Mouse (Mus musculus) frontal cortex, postnatal 10 days (tissue): ENCODE measurements around the gene Fgr.
A peak's percentile ranks its signal among the peaks of the same experiment; 100 is the strongest.
"Not testable (repeated sequence)": the region's sequence is repeated elsewhere in the genome, so short reads cannot be mapped to it uniquely, and the experiment has no call there.

Source experiments
- DNase-seq, 2 experiments: peaks; one replicate each; pipeline ENCODE4 v3.0.0; 2022; ENCODE audit warnings: low spot score in 2 of 2, mixed read lengths in 1 of 2

Gene Fgr

DNA sequence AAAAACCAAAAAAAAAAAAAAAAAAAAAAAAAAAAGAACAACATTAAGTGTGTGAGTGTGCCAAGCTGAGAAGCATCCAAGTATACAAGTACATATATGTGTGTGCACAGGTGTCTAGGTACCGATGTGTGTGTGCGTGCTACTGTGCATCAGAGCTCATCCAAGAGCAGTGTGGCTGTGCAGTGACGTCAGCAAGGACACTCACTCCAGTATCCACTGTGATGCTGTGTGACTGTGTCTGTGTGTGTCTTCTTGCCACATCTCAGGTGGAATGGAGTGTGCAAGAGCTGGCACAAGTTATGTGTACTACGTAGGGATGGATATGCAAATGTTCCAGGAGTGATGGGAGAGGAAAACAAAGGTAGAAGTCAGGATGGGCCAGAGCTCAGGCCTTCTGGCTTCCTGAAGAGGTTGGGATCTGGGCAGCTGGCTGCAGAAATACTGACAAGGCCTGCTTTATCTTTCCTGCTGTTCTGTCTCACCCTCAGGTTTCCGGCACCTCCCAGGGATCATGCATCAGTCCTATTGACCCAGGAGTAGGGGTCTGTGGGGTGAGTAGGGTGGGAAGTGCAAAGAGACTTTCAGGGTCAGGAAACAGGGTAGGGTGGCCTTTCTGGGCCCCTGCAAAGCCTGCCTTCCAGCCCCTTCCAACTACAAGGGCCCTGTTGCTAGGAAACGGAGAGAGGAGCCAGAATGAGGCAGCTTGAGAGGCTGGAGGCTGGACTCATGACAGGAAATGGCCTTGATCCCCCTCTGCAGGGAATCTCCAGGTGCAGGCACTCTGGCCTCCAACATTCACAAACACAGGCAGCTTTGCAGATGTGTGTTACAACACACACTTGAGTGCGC is 10.0 kb downstream of the Fgr start:
- DNase-seq: peak; percentile 37 to 43

DNA sequence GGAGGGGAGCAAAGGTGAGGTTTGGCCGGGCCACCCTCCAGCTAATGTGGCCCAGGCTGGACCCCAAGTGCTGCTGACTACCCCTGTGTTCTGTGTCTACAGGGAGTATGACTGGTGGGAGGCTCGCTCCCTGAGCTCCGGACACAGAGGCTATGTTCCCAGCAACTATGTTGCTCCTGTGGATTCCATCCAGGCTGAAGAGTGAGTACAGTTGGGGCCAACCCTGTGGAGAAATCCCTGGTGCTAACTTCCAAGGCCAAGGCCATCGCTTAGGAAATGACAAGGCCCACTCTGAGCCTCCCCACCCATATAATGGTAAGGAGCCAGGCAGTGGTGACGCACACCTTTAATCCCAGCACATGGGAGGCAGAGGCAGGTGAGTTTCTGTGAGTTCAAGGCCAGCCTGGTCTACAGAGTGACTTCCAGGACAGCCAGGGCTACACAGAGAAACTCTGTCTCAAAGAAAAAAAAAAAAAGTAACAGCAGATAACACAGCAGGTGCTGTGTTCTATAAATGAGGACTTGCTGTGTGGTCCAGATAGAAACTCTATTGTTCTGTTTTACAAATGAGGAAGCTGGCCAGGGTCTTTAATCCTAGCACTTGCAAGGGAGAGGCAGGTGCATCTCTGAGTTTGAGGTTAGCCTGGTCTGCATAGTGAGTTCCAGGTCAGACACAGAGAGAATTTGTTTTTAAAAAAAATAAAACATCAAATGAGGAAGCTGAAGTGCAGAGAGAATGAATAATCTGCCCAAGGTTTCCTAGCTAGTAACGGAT is 14.9 kb downstream of the Fgr start:
- no peak for DNase-seq

DNA sequence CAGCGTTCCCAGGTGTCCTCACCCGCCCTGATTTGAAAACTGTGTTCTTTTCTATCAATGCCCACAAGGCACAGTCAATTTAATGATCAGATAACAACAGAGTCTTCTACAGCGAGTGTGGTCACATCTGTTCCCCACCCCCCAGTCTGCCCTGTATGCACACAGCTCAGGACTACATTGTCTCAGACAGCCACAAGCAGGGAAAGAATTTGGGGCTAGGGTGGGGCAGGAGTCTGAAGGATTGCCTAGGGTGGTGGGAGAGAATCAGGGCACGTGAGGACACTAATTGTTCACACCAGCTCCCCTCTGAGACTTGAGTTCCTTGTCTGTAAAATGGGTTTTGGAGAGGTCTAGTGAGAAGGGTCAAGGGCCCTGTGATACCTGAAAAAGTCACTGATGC is 19.7 kb downstream of the Fgr start:
- DNase-seq: no peak

DNA sequence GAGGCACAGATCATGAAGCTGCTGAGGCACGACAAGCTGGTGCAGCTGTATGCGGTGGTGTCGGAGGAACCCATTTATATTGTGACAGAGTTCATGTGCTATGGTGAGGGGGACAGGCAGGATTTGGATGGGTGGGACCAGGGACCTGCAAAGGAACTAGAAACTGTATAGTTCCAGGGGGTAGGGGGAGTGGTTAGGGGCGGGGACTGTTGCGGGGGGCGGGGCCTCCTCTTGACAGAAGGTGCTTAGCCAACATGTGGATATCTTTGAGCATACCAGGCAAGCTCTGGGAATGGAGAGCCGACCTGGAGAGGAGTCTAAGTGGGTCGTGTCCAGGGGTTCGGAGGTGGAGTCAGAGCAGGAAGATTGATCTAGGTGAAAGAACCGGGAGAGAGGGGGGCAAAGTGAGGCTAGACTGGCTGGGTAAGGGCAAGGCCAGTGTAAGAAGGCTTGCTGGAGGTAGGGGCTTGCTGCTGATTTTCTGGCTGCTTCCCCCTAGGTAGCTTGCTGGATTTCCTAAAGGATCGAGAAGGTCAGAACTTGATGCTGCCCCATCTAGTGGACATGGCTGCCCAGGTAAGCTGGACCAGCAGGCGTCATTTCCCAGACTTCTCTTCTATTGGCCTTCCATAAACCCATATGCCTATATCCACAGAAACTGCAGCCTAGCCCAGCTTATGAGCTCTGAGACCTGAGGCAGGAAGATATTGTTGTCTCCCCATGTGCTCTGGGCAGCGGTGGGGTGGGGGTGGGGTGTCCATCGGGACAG is 23.8 kb downstream of the Fgr start:
- DNase-seq: no peak

DNA sequence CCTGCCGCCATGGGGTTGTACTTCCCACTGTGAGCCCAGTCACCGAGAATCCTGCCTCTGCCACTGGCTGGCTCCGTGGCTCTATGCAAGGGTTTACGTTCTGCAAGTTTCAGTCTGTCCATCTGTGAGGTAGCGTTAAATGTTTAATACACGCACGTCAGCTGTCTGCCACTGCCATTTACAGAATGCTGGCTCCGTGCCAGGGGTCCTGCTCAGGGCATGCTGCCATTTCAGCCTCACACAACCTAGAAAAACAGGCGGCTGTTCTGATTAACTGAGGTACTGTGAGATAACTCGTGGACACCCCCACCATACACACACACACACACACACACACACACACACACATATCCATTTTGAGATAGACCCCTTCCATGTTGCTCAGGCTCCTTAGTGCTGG is 29.0 kb downstream of the Fgr start:
- peak; percentile 17 to 36 for DNase-seq

DNA sequence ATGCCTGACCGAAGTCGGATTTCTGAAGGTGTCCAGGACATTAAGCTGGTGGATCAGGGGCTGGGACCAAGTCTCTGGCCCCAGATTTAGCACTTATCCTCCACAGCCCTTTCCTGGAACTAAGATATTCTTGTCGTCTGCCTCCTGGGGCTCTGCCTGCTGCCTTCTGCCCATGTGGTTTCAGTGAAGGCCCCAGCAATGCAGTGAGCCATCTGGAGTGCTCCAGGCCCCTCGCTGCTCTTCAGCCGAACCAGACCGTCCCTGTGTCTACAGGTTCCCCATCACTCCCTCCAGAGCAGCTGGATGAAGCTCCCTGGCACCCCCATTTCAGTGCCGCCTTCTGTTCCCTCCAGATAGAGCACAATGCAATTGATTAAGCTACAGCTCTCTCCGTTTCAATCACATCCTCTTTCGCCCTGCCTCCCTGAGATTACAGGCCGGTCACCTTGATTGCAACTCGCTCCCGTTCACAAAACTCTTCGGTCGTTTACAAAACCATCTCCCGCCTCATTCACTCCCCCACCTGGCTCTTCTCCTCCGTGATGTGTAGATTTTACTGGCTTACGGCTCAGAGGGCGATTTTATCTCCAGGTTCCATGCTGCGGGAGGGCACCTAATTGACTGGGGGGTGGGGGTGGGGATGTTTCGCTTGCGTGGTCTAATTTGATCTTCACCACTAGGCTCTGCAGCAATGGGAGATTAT is 29.6 kb downstream of the Fgr start:
- DNase-seq: no peak

DNA sequence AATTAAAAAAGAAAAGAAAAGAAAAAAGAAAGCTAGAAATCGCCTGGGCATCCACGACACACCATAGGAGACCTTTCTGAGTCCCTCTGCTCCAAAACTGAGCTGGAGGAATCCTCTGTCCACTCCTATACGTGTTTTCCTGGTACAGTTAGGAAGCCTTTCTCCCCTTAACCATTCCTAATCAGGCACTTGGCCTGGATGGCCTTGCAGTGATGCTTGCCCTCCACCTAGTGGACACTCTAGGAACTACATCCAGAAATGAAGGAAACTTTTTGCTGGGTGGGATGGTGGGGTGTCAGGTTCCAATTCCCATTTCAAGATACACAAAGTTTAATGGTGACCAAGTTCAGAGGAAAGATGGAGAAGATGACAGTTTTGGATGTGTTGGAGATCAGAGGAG is 31.3 kb downstream of the Fgr start:
- DNase-seq: peak in 1 of 2 experiments; percentile 68

DNA sequence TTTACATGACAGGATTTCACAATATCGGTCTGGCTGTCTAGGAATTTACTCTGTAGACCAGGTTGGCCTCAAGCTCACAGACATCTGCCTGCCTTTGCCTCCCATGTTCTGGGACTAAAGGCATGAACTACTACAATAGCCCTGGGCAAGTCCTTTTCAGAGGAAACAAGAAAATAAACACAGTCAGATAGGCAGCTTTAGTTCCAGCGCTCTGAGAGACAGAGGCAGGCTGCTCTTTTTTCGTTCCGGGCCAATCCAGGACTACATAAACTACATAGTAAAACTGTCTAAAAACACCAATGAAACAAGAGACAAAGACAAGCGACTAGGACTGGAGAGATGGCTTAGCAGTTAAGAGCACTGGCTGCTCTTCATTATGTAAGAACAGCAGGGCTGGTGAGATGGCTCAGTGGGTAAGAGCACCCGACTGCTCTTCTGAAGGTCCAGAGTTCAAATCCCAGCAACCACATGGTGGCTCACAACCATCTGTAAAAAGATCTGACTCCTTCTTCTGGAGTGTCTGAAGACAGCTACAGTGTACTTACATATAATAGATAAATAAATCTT is 32.1 kb downstream of the Fgr start:
- not testable (repeated sequence) for DNase-seq

DNA sequence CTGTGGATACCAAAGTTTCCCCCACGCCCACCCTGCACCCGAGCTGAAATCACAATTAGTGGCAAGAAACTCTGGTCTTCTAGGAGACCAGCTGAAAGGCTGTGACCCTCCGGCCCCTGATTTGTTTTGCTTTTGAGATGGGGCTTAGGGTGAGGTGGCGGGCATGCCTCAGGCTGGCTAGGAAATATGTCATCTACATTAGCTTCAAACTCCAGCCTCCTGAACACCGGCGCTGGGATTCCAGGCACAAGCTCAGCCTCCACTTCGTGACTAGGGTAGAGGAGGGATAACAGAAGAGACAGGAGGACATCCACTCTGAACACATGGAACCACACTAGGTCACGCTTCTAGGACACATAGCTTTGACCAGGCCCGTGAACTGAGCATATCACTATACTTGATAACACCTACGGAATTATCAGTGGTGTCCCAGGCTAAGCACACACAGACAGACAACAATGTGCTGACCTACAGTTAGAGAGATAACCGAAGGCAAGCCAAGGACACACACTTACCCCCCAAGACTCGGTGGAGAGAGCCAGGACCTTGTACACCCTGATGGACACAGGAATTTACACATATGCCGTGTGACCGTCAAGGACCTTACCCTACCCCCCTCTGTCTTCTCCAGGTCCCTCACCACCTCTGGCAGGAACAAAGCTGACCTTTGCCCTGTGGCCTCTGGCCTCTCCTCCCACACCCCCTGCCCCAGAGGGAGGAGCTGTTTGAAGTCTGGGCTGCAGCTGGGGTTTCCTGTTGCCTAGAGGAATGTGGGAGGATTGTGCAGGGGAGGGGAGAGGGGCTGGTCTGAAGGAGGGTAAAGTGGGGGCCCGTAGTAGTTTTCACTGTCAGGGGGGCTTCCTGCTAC is 33.9 kb downstream of the Fgr start:
- peak in 1 of 2 experiments; percentile 20 for DNase-seq

DNA sequence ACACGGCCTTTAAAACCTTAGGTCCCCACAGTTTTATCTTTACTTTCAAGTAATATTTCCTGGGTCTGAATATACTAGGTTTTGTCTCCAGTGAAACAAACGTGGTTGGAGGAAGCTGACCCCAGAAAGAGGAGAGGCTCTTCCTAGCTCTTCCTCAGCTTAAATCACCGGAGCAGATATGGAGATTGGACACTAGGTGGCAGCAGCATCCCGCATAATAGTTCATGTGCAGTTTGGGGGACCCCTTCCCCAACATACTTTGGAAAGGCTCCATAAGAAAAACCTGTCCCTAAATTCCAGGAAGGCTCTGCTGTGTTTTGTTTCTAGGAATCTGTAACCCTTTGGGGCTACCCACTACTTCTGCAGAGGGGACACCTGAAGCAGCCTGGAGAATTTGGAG is 35.2 kb downstream of the Fgr start:
- peak in 1 of 2 experiments; percentile 9 for DNase-seq

DNA sequence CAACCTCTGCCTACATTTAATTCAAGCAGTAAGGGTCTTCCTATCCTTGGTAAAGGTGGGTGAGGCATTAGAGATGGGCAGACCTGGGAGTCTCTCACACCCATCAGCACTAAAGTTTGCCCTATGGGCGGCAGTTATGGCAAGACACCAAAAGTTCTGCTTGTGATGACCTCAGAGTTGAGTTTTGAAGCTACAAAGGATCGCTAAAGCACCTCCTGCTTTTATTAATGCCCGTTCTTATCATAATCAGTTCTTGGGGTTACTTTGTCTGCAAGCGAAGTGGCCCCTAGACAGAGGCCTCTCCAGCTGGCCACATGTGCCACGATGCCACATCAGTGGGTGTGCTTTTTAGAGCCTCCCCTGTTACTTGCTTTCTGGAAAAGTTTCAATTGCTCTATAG is 35.8 kb downstream of the Fgr start:
- no peak for DNase-seq

DNA sequence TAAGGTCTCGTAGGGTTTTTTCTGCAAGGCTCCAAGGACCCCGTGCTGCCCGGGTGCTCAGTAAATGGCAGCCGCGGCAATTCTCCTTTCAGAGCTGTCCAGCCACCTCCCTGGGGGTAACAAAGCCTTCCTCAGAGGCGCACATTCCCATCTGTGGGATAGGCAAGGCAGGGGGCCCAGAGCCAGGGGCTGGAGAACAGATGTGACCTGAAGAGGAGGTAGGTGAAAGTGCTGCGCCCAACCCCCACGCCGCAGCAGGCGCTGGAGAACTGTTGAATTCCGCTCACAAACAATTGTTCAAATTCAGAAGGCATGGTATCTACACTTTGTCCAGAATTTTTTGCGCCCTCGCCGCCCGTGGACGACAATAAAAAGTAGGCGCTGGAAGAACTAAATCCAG is 36.7 kb downstream of the Fgr start:
- DNase-seq: no peak

DNA sequence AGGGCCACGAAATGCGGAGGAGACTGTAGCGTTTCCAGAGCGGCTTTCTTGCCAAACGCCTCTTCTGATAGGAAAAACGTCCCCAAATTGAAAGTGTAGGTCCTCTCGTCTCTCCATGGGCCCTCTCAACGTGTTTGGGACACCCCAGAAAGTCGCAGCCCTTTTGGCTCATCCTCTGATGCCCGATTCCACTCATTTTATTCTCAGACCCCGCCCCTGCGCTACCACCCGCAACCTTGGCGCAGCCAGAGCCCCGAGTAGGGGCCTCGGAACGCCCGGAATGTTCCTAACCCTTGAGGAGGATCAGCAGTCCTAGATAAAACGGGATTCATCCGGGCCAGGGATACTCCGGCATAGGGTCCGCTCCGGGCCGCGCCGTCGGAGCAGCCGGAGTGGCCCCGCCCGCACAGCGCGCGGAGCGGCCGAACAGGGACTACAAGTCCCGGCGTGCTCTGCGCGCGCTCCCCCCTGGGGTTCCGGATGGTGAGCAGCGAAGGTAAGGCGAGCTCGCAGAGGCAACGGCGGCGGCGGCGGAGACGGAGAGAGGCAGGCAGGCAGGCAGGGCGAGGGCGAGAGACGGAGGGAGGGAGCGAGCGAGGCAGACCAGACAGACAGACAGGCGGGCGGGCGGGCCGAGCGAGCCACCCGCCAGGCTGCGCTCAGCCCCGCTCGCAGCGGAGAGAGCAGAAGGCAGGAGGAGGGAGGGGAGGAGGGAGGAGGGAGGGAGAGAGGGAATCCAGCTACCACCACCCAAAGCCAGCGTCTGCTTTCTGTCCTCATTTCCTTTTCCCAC is 37.3 kb downstream of the Fgr start, which contains the start of gene Ahdc1:
Gene Ahdc1 (plus strand): TSS at position 233 of the 793 bp plus-strand sequence.
- DNase-seq: peak; percentile 89 to 93

DNA sequence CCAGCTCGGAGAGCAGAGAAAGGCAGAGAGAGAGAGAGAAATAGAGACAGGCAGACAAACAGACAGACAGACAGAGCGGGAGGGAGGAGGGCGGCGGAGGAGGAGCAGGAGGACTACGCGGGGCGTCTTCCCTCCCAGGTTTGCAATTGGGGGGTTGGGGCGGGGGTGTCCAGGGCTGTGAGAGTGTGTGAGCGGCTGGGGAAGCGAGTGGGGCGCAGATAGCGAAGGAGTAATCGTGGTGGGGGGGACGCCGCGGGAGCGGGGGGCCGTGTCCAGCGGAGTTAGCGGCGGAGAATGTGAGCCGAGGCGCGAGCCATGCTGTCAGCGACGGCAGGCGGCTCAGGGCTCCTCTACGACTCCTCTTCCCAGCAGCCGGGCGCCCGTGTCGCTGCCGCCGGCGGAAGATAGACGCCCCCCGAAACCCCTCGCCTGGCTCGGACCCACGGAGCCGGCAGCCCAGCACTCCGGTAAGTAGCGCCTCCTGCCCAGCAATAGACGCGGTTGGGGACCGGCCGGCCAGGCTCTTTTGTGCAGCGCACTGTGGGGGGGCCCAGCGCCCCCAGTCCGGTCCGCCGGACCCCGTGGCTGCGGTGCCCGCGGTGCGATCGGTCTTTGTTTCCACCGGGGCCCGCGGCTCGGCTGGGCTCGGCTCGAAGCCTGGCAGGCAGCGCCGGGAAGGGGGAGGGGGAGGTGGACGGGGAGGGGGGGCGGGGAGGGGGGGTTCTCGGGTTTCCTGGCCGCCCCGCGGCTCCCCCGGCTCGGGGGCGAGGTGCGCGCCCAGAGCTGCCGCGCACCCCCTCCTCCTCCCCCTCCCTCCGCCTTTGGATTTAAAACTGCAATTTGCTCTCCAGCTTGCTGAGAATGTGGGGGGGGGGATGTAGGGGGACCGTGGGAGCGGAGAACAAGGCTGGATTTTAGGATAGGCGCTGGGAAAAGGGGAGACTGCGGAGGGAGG is 38.2 kb downstream of the Fgr start:
- DNase-seq: peak in 1 of 2 experiments; percentile 62

DNA sequence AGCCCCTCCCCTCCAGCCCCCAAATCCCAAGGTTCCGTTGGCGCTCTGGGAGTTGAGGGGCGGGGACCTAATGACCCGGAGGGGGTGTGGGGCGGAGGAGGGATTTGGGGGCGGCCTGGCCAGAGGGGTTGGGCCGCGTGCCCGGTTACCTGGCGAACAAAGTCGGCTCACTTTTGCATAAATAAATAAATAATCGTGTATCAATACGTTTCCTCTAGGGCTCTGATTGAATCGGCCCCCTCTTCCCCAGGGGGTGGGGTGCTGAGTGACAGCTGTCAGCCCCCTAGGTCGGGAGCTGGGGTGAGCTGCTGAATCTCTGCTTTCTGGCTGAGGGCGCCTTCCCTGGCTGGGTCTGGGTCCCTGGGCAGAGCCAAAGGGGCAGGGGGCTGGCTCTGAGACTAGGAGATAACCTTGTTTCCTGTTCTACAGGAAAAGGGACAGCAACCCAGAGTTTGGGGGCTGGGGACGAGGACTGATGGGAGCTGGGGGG is 38.9 kb downstream of the Fgr start:
- peak in 1 of 2 experiments; percentile 50 for DNase-seq

DNA sequence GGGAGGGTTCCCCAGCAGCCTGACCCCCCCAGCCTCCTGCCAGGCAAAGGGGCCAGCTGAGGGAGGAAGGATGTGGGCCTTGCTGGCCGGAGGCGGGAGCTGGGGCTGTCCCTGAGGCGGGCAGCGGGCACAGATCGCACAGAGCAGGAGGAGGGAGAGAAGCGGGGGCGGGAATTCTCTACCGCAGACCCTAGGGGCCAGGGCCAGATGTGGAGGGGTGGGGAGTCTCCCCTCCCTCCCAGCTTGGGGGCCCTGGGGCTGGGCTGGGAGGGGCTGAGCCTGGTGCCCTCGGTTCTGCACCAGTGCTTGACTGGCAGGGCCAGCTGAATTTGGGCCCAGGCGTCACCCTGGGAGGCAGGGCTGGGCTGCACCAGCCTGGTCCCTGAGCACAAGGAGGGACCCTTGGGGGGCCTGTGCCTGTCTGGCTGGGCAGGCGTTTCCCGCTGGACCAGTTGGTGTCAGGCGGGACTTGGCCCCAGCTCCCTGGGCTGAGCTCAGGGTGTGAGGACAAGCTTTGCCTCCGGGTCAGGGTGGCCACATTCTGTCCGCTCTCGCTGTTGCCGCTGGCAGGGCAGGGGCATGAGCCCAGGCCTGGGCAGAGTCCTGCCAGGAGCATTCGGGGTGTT is 39.5 kb downstream of the Fgr start:
- peak in 1 of 2 experiments; percentile 56 for DNase-seq

DNA sequence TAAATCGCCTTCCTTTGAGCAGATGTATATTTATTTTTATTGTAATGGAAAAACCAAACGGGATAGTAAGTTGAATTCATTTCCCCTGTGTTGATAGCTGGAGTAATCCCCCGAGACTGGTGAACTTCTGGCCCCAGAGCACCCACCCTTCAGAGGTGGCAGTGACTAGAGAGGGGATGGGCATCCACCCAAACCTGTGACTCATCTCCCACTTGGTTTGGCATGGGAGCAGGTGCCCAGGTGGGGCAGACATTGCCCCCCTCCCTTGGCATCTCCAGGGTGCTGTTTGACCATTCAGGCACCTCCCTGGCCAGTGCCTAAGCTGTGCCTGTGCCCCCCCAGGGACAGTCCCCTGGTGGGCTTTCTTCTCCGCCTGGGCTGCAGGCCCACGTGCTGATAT is 40.2 kb downstream of the Fgr start:
- DNase-seq: peak in 1 of 2 experiments; percentile 37
